Mouse (Mus musculus) skeletal muscle tissue, adult 2 months (tissue): ENCODE data around the gene Gal3st1.
"Not testable (repeated sequence)": the region's sequence is repeated elsewhere in the genome, so short reads cannot be mapped to it uniquely, and the experiment has no call there.

Experiments used
- DNase-seq: peaks from one replicate; pipeline ENCODE4 v3.0.0-alpha.2; 2012; ENCODE audit warnings: low read depth, low spot score

The Gal3st1 gene

GRCm38 (mm10) chr11:3983291-3983862, at the start of gene Gal3st1:
Gene Gal3st1, plus strand, starts transcription at chr11:3983636.
- DNase-seq: no peak

GRCm38 (mm10) chr11:3933756-3934285, 49.6 kb upstream of the Gal3st1 start:
- no peak for DNase-seq

DNA sequence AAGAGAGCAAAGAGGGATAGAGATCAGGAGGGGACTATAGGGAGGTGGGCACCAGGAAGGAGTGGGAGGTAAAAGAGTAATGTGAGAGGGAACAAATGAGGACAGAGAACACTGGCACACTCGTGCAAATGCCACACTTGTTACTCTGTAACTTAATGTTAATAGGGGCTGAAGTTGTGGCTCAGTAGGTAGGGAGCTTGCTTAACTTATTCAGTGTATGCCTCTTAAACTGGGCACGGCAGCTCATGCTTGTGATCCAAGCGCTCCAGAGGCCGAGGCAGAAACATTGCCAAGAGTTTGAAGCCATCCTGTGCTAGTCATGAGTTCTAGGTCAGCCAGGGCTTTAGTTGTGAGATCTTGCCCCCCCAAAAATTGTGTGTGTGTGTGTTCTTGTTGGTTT, 48.3 kb upstream of the Gal3st1 start:
- DNase-seq: no peak

DNA sequence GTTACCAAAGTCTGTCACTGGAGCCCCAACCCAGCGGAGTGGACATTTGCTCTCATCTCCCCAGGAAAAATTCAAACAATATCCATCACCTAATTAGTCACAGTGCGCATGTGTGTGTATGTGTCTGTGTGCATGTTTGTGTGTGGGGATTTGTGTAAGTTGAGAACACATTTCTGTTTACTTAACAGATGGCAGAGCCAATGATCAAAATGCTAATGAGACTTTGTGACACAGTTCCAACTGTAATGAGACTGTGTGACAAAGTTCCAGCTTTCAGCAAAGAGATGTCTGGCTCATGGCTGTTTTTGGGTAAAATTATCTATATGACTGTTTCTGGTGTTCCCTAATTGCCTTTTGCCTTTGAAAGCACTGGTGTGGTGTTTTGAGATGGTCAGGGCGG, 47.1 kb upstream of the Gal3st1 start:
- no peak for DNase-seq

DNA sequence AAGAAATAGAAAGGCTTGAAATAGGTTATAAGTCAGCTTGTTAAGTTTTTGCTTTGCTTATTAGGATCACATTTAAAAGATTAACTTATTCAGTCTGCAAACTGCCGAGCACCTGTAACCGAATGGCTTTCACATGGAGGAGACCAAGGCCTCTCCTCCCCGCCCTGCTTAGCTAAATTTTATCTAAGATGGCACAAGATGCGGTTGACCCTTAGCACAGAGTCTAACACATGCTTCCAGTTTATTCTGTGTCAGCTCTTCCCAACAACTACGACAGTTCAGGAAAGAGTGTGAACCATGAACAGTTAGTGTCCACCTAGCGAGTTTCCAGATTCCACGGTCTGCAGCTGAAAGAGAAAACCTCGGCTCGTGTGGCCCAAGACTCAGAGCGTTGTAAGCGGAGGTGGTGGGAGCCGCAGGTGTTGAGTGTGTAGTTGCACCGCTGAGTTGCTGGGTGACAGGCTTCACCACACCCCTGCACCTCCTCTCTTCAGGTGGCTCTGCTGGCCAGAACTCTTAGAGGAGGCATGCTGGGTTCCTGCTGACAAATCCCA, 46.0 kb upstream of the Gal3st1 start:
- DNase-seq: no peak

DNA sequence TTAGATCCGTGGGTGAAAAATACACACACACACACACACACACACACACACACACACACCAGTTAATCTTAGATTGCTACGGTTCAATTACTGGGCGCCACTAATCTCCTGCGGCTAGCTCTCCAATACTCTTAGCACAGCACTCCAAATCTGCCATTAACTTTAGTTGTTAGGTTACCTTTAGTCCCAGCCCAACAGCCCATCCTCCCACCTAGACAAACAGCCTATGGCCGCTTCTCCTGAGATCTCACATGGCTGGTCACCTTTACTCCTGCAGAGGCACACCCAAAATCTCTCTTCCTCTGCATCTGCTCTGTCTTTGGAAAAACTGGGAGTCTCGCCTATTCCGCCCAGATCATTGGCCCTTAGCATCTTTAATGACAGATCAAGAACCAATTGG, 42.1 kb upstream of the Gal3st1 start:
- DNase-seq: no peak

DNA sequence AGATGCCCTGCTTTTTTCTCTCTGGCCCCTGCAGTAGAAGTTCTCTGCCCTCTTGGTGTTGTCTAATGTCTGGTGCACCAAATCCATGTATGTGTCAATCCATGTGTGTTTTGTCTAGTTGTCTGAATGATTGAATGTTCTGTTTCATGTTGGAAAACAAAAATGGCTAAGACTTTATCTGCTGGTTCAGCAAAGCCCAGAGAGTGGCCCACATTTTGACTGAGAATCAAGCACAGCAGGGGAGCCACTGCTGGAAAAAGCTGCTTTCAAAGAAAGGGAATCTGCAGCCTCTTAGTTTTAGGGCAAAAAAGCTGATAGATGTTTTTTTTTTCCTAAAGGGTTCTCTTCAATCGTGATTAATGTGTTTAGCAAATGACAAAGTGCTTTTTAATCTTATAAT, 37.0 kb upstream of the Gal3st1 start:
- no peak for DNase-seq

DNA sequence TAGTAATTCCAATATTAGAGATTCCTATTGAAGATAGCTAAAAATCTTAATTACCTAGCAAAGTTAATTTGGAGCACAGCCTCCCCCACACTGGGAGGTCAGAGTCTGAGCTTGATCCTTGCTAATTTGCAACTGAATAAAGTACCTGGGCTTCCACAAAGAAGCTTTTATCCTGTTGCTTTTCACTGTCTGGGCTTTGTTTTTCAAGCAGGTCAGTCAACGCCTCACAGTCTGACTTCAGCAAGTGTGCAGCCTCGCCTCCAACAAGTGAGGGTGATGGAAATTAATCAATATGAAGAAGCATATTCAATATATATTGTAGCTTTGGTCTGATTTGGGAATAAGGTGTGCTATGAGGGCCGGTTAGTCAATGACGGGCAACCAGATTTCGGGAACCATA, 28.6 kb upstream of the Gal3st1 start:
- DNase-seq: not testable (repeated sequence)

- DNase-seq: not testable (repeated sequence)
These were observed 28.1 kb upstream of the Gal3st1 start for GRCm38 (mm10) chr11:3955371-3955770.

DNA sequence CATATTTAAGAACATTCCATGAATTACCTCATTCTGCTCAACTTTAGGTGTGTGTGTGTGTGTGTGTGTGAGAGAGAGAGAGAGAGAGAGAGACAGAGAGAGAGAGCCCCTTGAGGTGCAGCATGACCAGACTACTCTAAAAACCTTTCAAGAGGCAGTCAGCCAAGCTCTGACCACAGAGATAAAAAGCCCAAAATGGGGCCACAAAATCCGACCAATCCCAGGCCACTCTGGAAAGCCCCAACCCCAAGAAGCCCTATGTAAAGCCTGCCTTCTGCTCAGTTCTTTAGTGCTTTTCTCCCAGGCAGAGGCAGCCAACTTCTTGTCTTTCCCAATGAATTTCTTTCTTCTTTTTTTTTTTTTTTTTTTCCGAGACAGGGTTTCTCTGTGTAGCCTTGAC, 22.5 kb upstream of the Gal3st1 start:
- DNase-seq: no peak

DNA sequence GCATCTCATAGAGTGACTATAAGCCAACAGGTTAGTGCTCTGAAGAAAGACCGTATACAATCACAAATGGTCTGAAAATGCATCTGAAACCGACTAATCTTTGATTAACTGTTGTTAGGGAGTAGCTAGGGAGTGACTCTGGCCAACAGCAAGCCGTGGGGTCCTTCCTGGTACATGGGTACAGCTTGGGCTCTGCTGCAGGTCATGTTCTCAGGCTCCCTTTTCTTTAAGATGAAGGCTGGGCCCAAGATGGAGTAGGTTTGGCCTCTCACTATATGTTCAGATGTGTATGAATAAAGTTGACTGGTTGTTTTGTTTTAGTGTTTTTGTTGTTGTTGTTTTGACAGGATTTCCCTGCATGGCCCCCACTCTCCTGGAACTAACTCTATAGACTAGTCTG, 21.7 kb upstream of the Gal3st1 start:
- DNase-seq: no peak

DNA sequence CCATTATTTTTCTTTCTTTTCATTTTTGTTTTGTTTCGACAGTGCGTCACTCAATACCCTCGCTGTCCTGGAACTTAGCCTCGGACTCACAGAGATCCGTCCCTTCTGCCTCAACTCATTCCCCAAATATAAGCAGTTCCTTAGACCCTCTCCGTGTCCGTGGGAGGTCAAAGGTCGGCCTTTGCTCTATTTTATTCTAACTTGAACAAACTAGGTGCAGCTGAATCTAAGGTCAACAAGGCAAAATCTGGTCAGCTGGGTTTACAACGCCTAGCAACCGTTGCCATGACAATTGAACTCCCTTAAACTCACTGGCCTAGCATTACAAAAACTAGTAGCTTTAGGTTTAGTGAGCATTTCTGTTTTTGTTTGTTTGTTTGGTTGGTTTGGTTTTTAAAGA, 20.3 kb upstream of the Gal3st1 start:
- peak; percentile 7 for DNase-seq

DNA sequence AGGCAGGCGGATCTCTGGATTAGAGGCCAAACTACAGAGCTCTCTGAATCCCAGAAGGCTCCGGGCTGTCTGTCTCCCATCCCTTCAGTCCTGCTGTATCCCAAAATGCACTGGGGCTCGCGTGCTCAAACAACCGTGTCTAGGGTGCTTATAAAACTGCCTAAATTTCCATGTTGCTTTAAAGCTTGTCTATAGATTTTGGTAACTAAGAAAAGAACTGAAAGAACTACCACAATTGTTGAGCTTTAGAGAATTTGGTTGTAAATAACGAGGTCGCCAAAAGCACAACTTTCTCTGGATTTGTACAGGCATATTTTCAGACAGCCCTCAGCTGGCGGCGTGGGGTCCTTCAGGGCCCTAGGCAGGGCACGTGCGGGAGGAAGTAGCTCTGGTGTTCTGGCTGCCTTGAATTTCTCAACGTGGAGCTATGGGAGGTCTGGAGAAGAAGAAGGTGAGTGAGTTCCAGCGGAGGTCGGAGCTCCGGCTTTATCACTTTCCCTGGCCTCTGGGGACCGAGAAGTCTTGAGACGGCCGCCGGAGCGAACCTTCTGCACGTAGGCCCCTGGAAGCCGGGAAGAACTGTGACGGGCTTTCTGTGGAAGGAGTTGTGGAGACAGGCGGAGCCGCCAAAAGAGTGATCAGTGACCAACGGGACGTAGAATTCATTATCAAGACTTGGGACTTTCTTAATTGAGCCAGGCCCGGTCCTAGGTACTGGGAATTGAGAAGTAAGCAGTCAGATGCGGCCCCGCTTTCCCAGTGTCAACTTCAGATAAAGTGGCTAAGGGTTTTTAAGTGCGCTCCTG, 19.6 kb upstream of the Gal3st1 start, which contains the start of gene Pes1:
Gene Pes1, plus strand, starts transcription at position 366 of the 806 bp plus-strand sequence.
- DNase-seq: peak; percentile 86

DNA sequence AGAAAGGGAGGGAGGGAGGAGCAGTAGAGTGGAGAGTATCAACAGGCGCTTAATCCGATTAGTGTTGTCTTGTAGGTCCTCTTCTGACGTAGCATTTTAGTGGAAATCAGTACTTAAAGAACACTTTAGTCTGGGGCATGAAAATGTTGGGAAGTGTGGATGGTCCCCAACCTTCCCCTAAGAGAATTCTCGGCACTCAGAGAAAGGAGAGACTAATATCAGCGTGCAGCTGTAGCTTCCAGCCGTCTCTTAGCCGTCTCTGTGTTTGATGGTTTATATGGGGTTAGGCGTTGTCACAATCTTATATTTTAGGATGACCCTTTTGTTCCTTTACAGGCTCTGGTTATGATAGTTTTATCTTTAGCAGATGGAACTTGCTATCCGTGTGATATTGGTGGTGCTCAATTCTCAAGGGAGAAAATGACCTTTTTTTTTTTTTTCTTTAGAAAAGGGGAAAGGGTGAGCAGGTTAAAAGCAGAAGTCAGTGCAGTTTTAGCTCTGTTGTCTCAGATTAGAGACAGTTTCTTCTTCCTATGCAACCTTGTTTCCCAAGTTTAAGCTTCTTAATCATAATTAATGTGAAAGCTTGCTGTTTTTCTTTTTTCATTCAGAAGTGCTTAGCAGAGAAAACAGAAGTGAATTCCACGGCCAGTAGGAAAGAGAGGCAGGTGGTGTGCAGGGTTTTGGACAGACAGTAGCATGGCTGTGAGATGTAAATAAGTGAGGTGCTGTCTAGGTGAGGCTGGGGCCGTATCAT, 18.8 kb upstream of the Gal3st1 start:
- no peak for DNase-seq

GRCm38 (mm10) chr11:3969837-3970236, 13.6 kb upstream of the Gal3st1 start:
- no peak for DNase-seq

- DNase-seq: no peak
These were observed 13.1 kb upstream of the Gal3st1 start for GRCm38 (mm10) chr11:3970361-3970760.

DNA sequence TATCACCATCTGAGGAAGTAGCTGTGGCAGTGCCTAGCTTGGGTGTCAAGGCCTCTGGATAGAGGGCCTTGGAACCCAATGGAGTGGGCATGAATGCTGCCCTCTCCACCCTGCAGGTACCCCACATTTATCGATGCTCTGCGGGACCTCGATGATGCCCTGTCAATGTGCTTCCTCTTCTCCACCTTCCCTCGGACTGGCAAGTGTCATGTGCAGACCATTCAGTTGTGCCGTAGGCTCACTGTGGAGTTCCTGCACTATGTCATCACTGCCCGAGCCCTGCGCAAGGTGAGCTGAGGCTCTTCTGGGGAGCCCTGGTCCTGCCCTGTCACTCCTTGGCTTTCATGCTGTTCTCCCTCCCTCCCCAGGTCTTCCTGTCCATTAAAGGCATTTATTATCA, 10.4 kb upstream of the Gal3st1 start:
- DNase-seq: no peak

GRCm38 (mm10) chr11:3974311-3974710, 9.1 kb upstream of the Gal3st1 start:
- DNase-seq: no peak

- DNase-seq: no peak
These were observed 6.8 kb upstream of the Gal3st1 start, which contains the start of gene 4930556J24Rik for GRCm38 (mm10) chr11:3976678-3977077. Gene 4930556J24Rik, minus strand, starts transcription at chr11:3976778.

- DNase-seq: no peak
These were observed 5.0 kb upstream of the Gal3st1 start for GRCm38 (mm10) chr11:3978421-3978820.

DNA sequence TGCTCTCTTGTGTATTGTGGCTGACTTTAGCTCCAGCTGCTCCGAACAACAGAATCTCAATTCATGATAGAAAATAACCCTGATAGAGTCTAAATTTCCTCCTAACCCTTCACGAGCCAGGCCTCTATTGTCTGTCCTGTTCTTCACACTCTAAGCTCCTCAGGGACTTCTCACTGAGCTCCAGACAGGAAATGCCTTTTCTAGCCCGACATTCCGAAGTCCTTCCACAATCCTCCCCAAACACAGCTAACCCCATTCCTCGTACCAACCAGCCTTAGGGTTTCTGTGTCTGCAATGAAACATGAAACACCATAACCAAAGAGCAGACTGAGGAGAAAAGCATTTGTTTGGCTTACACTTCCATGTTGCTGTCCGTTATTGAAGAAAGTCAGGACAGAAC, 1.9 kb upstream of the Gal3st1 start:
- DNase-seq: no peak
